Mouse (Mus musculus) limb, embryonic 12.5 days (tissue): ENCODE data around the gene Hist1h4b. TPM values are rescaled to one million over a fixed set of nuclear protein-coding genes. Genes with fewer than 3 reads are reported as not detected.
"Not testable (repeated sequence)": the region's sequence is repeated elsewhere in the genome, so short reads cannot be mapped to it uniquely, and the experiment has no call there.

Experiments used
- ATAC-seq: fragments of 200-750 bp; cut with Nextera tagmentation; 2 replicates; pipeline ENCODE4 v1.8.0; 2017; ENCODE audit warnings: low read depth, moderate TSS enrichment; ENCODE audit not compliant: insufficient number of reproducible peaks, insufficient read depth, low FRiP score, low TSS enrichment
- H3K27ac ChIP-seq: fragments of 300-500 bp; sonication (generic); 2 replicates; pipeline ENCODE4 v1.5.1; 2016; ENCODE audit warnings: mild to moderate bottlenecking, moderate library complexity
- H3K27me3 ChIP-seq: fragments of 300-500 bp; sonication (generic); 2 replicates; pipeline ENCODE4 v1.6.1; 2016; ENCODE audit warnings: mild to moderate bottlenecking, moderate library complexity
- H3K36me3 ChIP-seq: fragments of 300-500 bp; sonication (generic); 2 replicates; pipeline ENCODE4 v1.6.1; 2016; ENCODE audit warnings: mild to moderate bottlenecking, moderate library complexity
- H3K4me1 ChIP-seq: fragments of 300-500 bp; sonication (generic); replicated peaks from 2 replicates; pipeline ENCODE4 v1.6.1; 2016
- H3K4me2 ChIP-seq: fragments of 300-500 bp; sonication (generic); 2 replicates; pipeline ENCODE4 v1.6.1; 2016; ENCODE audit warnings: mild to moderate bottlenecking, moderate library complexity
- H3K4me3 ChIP-seq: fragments of 300-500 bp; sonication (generic); replicated peaks from 2 replicates; pipeline ENCODE4 v1.5.1; 2016; ENCODE audit warnings: mild to moderate bottlenecking
- H3K9ac ChIP-seq: fragments of 300-500 bp; sonication (generic); replicated peaks from 2 replicates; pipeline ENCODE4 v1.6.1; 2016; ENCODE audit warnings: mild to moderate bottlenecking, moderate library complexity
- H3K9me3 ChIP-seq: fragments of 300-500 bp; sonication (generic); 2 replicates; pipeline ENCODE4 v1.6.1; 2016; ENCODE audit warnings: mild to moderate bottlenecking, moderate library complexity
- WGBS: fragments of 180-500 bp; shearing (Covaris S2); methylation state at CpG from one replicate; pipeline ENCODE4 v1.1.7; 2016; 5-methylcytosine and 5-hydroxymethylcytosine counted together
- polyA plus RNA-seq: library from polyadenylated mRNA; unstranded; fragments of >200 nt; fragmentation: Nextera tagmentation; extraction: Ambion mirVana; gene quantifications from 2 replicates; pipeline ENCODE4 v1.2.1, GENCODE M21; 2016

Gene Hist1h4b
- polyA plus RNA-seq, 1 experiment from 2014 or later: 9.1 TPM

DNA sequence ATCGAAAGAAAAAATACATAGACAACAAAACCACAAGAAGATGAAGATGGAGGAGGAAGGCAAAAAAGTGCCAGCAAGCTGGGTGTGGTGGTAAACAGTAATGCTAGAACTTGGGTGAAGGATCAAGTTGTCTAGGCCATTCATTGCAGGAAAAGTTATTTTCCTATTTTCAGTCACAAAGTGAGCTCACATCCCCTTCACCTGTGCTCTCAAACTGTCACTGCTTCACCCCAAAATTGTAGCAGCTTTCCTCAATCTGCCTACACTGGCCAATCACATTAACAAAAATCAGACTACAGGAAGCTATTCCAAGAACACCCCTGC, 3.1 kb downstream of the Hist1h4b start:
- Histone ChIP-seq H3K27me3 (no peaks in the 10 kb centered on the region), H3K9me3 (no peaks in the 10 kb centered on the region), H3K36me3 (no peaks in the 10 kb centered on the region), H3K4me1 (peaks cover 28% of the 10 kb centered on the region), H3K4me2 (peak overlapping the region; percentile 85), H3K27ac (peak overlapping the region; percentile 97), H3K4me3 (peak overlapping the region; percentile 48), H3K9ac (peak overlapping the region; percentile 65; the same call in 1 of the 2 replicates)
- 83% methylated on average over 1 of the region's 1 CpGs for WGBS
- ATAC-seq: no peak

DNA sequence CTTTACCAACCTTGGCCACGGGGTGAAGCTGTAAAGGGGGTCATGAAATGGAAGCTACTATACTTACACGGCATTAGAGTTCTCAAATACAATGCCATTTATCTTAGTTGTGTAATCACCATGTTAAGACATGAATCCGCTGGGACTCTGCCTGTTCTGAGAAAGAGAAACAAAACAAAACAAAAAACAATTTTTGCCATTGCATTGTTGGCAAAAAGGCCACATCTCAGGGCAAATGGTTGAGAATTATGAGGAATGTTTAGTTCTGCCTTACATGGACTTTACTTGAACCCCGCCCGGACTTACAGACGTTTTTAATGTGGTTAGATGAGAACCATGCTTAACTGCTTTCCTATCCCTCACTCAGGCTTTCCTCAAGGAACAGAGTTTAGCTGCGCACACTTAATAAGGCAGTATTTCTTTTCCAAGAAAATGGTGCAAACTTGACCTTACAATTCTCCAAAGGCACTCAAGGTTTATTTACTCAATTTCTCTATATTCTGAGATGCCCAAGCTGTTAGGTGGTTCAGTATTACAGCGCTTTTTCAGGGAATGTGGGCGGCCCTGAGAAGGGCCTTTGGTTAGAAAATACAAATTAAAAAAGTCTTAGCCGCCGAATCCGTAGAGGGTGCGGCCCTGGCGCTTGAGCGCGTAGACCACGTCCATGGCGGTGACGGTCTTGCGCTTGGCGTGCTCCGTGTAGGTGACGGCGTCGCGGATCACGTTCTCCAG, 3.6 kb downstream of the Hist1h4b start:
- no peaks in the 10 kb centered on the region for H3K27me3 ChIP-seq
- peak overlapping the region; percentile 48 for H3K4me3 ChIP-seq
- peak overlapping the region; percentile 97 for H3K27ac ChIP-seq
- WGBS: 1% methylated on average over 22 of the region's 27 CpGs
- H3K4me2 ChIP-seq: peak overlapping the region; percentile 85
- peak overlapping the region; percentile 65 for H3K9ac ChIP-seq
- no peaks in the 10 kb centered on the region for H3K36me3 ChIP-seq
- ATAC-seq: no peak
- peaks cover 30% of the 10 kb centered on the region for H3K4me1 ChIP-seq
- H3K9me3 ChIP-seq: no peaks in the 10 kb centered on the region

DNA sequence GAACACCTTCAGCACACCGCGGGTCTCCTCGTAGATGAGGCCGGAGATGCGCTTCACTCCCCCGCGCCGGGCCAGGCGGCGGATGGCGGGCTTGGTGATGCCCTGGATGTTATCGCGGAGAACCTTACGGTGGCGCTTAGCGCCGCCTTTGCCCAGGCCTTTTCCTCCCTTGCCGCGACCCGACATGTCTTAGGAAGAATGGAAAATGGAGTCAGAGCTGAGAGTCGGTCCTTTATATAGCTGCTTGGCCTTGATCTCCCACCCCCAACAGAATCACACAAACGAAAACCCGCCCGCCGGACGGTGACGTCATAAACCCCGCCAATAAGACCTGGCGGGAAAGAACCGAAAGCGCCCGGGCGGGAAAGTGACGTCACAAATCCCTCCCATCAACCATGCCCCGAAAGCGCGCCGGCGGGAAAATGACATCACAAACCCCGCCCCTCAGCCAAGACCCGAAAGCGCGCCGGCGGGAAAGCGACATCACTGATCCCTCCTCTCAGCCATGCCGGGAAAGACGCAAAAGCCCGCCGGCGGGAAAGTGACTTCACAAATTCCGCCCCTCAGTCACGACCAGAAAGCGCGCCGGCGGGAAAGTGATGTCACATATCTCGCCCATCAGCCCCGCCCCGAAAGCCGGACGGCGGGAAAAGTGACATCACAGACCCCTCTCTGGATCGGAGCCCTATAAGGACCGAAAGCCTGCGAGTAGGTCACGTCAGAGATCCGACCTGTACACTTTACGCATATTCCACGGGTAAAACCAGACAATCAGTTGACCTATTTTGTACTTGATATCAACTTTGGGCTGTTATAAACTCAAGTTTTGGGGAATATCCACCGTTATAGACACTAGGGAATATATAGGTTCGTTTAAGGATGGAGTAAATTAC, 4.4 kb downstream of the Hist1h4b start, which contains the start of gene Hist1h4a:
Hist1h4a (minus strand) TSS at position 259 of the 893 bp plus-strand sequence.
- Histone ChIP-seq H3K27me3 (no peaks in the 10 kb centered on the region), H3K9ac (peak within 1 kb of the TSS; percentile 71), H3K9me3 (no peaks in the 10 kb centered on the region), H3K4me2 (peak within 1 kb of the TSS; percentile 85), H3K27ac (peak within 1 kb of the TSS; percentile 97), H3K4me3 (peak within 1 kb of the TSS; percentile 48), H3K4me1 (peaks cover 30% of the 10 kb centered on the region), H3K36me3 (no peaks in the 10 kb centered on the region)
- ATAC-seq: peak; percentile 73
- WGBS: under 1% methylated on average over 69 of the region's 72 CpGs

DNA sequence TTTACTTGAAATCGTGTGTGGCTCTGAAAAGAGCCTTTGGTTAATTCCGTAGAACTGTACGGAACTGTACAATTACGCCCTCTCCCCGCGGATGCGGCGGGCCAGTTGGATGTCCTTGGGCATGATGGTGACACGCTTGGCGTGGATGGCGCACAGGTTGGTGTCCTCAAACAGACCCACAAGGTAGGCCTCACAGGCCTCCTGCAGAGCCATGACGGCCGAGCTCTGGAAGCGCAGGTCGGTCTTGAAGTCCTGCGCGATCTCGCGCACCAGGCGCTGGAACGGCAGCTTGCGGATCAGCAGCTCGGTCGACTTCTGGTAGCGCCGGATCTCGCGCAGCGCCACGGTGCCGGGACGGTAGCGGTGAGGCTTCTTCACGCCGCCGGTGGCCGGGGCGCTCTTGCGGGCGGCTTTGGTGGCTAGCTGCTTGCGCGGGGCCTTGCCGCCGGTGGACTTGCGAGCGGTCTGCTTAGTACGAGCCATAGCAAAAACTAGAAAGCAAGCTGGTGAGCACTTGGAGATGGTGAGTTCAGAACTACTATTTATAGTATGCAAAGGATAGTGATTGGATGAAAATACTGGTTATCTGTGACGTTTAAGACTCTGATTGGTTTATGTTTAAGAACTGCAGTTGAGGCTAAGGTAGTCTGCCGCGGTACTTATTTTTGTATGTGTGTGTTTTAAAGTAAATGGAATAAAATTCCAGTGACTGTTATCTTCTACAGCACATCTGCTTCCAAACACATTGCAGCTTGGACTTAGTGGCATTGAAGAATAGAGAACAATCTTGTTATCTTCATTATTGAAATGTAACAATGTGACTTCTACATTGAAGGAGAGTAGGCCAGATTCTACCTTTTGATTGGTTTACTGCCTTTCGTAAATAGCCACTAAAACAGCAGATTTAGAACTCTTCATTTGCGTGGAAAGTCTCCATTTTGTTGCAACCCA, 5.3 kb downstream of the Hist1h4b start, which contains the start of gene Hist1h3a:
Hist1h3a (minus strand) TSS at position 516 of the 951 bp plus-strand sequence.
- ATAC-seq: peak; percentile 72
- peaks cover 30% of the 10 kb centered on the region for H3K4me1 ChIP-seq
- H3K27me3 ChIP-seq: not testable (repeated sequence)

DNA sequence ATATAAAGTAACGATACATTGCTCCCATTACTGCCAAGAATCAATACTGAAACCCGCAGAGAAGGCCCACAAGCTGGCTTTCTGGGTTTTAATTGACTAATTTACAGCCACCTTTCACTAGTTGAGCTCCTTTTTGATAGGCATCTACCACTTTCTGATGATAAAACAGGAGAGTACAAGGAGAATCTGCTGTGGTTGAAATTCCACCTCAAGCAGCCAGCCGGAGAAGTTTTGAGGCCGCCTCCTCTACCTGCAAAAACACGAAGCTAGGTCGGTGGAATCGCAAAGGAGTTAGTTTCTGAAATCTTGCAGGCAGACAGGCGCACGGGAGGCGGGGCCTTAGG, 6.4 kb downstream of the Hist1h4b start:
- peaks cover 25% of the 10 kb centered on the region for H3K4me1 ChIP-seq
- no peak for ATAC-seq
- WGBS: under 1% methylated on average over 10 of the region's 10 CpGs

More for the DNA sequence above, 5.3 kb downstream of the Hist1h4b start, which contains the start of gene Hist1h3a:
- under 1% methylated on average over 34 of the region's 52 CpGs for WGBS
- H3K4me3 ChIP-seq: peak within 1 kb of the TSS; percentile 48
- H3K4me2 ChIP-seq: peak within 1 kb of the TSS; percentile 85
- H3K36me3 ChIP-seq, H3K9me3 ChIP-seq: not testable (repeated sequence)
- H3K27ac ChIP-seq: peak within 1 kb of the TSS; percentile 97
- peak within 1 kb of the TSS; percentile 71 for H3K9ac ChIP-seq

DNA sequence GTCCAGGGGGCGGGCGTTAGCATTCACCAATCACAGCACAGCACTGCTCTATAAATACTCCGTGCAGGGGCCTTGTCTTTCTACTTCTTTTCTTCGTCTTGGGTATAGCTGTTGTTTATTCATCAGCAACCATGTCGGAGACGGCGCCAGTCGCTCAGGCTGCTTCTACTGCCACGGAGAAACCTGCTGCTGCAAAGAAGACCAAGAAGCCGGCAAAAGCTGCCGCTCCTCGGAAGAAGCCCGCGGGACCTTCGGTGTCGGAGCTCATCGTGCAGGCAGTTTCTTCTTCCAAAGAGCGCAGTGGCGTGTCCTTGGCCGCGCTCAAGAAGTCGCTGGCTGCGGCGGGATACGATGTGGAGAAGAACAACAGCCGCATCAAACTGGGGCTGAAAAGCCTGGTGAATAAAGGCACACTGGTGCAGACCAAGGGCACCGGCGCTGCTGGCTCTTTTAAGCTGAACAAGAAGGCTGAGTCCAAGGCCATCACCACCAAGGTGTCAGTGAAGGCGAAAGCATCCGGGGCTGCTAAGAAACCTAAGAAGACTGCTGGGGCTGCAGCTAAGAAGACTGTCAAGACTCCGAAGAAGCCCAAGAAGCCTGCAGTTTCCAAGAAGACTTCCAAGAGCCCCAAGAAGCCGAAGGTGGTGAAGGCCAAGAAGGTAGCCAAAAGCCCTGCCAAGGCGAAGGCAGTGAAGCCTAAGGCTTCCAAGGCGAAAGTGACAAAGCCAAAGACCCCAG, 6.9 kb downstream of the Hist1h4b start, which contains the start of gene Hist1h1a:
Hist1h1a (plus strand) TSS at position 81 of the 738 bp plus-strand sequence.
- peak within 1 kb of the TSS; percentile 97 for H3K27ac ChIP-seq
- H3K4me2 ChIP-seq: peak within 1 kb of the TSS; percentile 85
- peaks cover 25% of the 10 kb centered on the region for H3K4me1 ChIP-seq
- 3% methylated on average over 34 of the region's 34 CpGs for WGBS
- no peaks in the 10 kb centered on the region for H3K27me3 ChIP-seq
- peak within 1 kb of the TSS; percentile 48 for H3K4me3 ChIP-seq
- no peaks in the 10 kb centered on the region for H3K36me3 ChIP-seq
- H3K9me3 ChIP-seq: no peaks in the 10 kb centered on the region
- H3K9ac ChIP-seq: peak within 1 kb of the TSS; percentile 79
- ATAC-seq: peak; percentile 64

More for the DNA sequence above, 6.4 kb downstream of the Hist1h4b start:
- Histone ChIP-seq H3K4me2 (peak overlapping the region; percentile 85), H3K9me3 (no peaks in the 10 kb centered on the region), H3K9ac (peak overlapping the region; percentile 51; the same call in 1 of the 2 replicates), H3K4me3 (peak overlapping the region; percentile 48), H3K36me3 (no peaks in the 10 kb centered on the region), H3K27me3 (no peaks in the 10 kb centered on the region), H3K27ac (peak overlapping the region; percentile 97)

DNA sequence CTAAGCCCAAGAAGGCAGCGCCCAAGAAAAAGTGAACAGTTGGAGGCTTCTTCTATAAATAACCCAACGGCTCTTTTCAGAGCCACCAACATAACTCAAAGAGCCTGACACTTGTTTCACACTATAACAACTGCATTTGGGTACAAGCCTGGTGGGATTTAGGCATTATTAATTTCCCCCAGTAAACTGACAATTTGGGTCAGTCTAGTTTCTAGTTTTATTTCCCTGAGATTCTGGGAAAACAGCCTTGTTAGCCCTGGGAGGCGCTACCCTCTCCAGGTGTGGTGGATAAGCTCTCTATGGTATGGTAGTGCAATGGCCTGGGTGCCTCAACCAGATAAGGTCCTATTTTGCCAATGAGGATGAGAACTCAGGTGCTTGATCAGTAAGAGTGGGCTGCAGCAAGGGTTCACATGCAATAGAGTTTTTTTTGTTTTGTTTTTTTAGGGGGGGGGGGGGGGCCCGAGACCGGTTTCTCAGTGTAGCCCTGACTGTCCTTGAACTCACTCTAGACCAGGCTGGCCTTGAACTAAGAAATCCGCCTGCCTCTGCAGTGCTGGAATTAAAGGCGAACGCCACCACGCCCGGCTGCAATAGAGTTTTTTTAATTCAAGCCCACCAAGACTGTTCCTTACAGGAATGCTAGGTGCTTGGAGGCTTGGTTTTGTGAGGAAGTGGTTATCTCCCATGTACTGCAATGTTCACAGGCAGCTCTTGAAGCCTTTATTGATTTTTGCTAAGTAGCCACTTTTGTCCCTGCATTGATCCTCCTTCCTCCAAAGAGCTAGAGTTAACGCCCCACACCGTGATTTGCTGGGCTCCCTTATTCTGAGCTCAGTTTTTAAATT, 7.7 kb downstream of the Hist1h4b start:
- H3K9ac ChIP-seq: peak overlapping the region; percentile 79
- peak overlapping the region; percentile 85 for H3K4me2 ChIP-seq
- no peak for ATAC-seq
- H3K27me3 ChIP-seq: no peaks in the 10 kb centered on the region
- peak overlapping the region; percentile 97 for H3K27ac ChIP-seq
- H3K4me1 ChIP-seq: peaks cover 25% of the 10 kb centered on the region
- 33% methylated on average over 11 of the region's 12 CpGs for WGBS
- H3K36me3 ChIP-seq: no peaks in the 10 kb centered on the region
- H3K4me3 ChIP-seq: peak overlapping the region; percentile 48
- no peaks in the 10 kb centered on the region for H3K9me3 ChIP-seq

DNA sequence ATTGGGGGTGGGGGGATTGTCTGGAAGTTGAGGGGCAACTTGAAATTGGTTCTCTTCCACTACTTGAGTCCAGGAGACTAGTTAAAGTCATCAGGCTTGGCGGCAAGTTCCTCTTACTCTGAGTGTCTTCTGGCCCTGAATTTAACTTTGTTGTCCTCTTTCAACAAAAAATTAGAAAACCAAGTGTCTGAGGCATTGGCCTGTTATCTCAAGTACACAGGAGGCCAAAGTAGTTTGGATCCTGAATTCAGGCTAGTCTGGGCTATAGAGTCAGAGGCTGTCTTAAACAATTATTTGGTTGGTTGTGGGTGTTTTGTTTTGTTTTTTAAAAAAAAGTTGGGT, 8.3 kb downstream of the Hist1h4b start:
- H3K4me3 ChIP-seq: peak overlapping the region; percentile 48; the same call in 1 of the 2 replicates
- no peak overlapping the region for H3K9ac ChIP-seq
- WGBS: 65% methylated on average over 1 of the region's 1 CpGs
- H3K36me3 ChIP-seq: no peaks in the 10 kb centered on the region
- no peaks in the 10 kb centered on the region for H3K9me3 ChIP-seq
- H3K4me2 ChIP-seq: peak overlapping the region; percentile 85; the same call in 1 of the 2 replicates
- H3K4me1 ChIP-seq: peaks cover 20% of the 10 kb centered on the region
- no peak for ATAC-seq
- no peaks in the 10 kb centered on the region for H3K27me3 ChIP-seq
- H3K27ac ChIP-seq: peak overlapping the region; percentile 97; the same call in 1 of the 2 replicates

DNA sequence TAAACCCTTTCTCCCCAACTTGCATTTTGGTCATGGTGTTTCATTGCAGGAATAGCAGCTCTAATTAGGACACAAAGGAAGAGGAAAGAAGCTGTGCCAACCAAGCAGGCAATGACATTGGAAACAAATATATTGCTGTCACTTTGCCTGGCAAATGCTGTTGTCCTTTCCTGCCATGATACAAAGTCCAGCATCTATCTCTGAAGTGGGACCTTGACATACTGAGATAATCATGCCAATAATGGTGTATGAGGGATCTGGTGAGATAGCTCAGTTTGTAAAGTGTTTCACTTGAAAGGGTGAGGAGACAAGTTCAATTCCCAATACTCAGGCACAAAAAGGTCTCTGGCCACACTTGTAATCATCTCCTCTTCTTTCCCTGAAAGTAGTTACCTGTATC, 10.0 kb downstream of the Hist1h4b start:
- peaks cover 16% of the 10 kb centered on the region for H3K4me1 ChIP-seq
- ATAC-seq: no peak
- H3K4me2 ChIP-seq: no peak overlapping the region
- H3K9me3 ChIP-seq: no peaks in the 10 kb centered on the region
- no peak overlapping the region for H3K9ac ChIP-seq
- H3K36me3 ChIP-seq: no peaks in the 10 kb centered on the region
- H3K27ac ChIP-seq: no peak overlapping the region
- no peaks in the 10 kb centered on the region for H3K27me3 ChIP-seq
- no peak overlapping the region for H3K4me3 ChIP-seq
